Mouse (Mus musculus): ENCODE results near the gene Mesd.

Mesd gene

DNA sequence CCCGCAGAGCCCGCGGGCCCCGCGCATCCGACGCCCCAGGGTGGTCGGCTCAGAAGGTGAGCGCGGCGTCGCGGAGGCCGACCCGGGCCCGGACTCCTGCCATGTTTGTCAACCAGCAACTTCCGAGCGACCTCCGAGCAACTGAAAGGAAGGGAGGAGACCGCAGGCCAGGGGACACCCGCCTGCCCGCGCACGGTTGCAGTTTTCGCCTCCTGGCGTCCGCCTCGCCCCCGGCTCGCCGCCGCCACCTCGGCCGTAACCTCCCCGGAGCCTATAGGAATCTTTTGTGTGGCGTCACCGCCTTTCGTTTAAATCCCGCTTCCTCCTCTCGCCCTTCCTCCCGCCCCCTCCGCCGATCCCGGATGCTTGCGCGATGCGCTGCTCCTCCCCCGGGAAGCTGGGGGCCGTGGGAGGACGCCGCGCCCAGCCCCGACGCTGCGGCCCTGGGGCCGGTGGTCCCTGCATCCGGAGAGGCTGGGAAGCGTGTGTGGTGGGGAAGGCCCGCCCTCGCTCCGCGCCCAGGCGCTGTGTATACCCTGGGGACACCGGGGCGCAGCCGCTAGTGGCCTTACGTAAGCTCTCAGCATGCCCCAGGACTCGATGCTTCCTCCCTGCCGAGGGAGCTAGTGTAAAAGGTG lies at the start of gene Mesd, which contains the start of gene Tlnrd1:
TSS of gene Mesd (plus strand) at position 446 of the 638 bp plus-strand sequence.
TSS of gene Tlnrd1 (minus strand) at position 285 of the 638 bp plus-strand sequence.
- peak; percentile 93 for DNase-seq

- DNase-seq: no peak
Measured at GRCm38 (mm10) chr7:83838525-83839224, 45.6 kb upstream of the Mesd start.

- DNase-seq: no peak
Measured at GRCm38 (mm10) chr7:83840076-83840475, 44.2 kb upstream of the Mesd start.

GRCm38 (mm10) chr7:83842486-83843259 lies 41.6 kb upstream of the Mesd start:
- DNase-seq: no peak

DNA sequence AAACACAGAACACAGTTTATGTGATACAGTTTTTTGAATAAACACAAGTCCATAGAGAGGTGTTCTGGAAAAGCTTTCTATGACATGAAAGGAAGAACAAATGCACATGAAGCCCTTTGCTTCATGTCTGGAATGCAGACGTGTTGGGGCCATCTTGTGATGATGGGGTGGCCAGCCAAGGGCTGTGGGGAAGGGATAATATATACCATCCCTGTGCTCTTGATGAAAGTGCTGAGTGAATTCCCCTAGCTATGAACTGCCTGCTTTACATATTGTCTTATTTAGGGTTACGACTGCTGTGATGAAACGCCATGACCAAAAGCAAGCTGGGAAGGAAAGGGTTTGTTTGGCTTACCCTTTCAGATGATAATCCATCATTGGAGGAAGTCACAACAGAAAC lies 39.5 kb upstream of the Mesd start:
- DNase-seq: no peak

- peak; percentile 68 for DNase-seq
Measured at GRCm38 (mm10) chr7:83847187-83848075, 36.8 kb upstream of the Mesd start.

DNA sequence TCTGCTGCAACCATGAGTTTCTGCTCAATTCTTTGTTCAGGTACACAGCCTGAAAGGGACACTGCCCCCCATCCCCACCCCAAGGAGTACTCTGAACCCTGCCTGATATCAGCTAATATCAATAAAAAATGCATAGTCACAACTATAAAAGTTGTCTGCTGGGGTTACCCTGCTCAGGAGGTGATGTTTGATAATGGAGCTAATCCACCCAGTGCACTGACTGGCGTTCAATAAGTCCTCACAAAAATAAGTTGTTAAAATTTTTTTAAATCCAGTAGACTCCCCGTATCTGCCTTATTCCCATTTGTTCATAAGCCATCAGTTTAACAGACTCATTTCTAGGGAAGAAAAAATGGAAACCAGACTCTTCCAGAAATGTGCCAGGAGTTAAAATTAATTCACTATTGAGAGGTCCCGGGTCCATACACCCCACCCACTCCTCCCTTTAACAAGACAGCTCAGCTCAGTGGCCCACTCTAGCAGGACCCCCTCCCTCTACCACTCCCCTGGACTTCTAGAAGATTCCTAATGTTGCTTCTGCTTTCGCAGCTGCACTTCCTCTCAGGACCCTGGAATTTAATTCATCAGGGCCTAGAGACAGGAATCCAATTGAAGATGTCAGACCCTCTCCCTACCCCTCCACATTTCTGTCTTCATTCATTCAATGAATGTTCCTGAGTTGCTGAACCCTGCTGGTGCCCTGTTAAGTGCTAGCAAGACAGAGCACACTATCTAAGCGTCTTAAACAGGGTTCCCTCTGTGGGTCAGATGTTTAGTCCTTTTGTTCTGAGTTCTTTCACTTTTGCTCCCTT lies 32.5 kb upstream of the Mesd start:
- no peak for DNase-seq

DNA sequence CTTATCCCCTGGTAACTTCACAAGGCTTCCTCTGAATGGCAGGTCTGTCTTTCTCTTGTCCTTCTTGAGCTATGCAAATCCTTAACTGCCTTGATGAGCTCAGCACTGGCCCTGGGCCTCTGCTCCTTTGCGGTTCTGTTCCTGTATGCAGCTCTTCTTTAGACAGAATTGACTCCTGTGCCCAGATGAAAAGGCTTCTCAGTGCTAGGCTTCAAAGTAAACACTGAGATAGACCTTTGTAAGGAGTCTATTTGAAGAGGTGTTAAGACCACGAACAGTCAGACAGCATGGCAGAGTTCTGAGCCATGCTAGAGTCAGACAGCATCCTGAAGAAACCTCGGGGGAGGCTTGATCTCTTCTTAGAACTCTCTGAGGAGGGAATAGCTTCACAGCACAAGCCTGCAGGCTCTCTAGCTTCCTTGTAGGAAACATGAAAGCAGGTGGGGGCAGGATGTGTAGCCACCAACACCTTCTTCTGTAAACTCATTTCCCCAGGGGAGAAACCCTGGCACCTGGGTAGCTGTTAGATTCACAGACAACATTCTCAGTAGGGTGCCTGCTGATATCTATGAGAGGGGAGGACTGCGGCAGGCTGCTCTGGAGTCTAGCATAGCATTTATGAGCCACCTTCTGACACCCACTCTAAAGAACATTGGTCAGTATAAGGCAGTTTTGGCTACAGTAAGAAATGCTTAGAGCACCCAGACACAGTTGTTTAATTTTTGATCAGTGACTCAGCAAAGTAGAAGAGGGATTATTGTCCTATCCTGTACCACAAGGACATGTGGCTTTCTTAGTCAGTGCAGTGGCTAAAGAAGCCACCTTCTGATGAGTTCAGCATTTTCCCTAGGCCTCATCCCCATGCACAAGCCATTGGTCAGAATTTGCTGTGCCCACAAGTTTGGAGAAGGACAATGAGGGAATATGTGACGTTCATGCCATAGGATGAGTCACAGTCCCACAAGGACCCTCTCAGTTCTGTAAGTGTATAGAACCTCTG lies 31.6 kb upstream of the Mesd start:
- no peak for DNase-seq

DNA sequence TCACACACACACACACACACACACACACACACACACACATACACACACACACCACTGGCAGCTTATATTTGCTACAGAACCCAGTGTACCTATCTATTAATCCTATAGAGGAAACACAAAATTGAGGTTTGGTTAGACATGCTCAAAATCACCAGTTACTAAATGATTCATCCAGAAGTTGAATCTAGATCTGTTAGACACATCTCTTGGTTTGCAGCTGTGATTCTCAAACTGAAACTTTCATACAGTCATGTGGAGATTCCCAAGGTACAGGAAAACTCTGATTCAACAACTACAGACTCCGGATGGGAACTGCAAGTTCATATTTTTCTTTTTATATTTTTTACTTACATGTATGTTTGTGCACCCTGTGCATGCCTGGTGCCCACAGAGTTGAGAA lies 29.1 kb upstream of the Mesd start:
- DNase-seq: no peak

- peak; percentile 24 for DNase-seq
Measured at GRCm38 (mm10) chr7:83856353-83857207, 27.7 kb upstream of the Mesd start.

DNA sequence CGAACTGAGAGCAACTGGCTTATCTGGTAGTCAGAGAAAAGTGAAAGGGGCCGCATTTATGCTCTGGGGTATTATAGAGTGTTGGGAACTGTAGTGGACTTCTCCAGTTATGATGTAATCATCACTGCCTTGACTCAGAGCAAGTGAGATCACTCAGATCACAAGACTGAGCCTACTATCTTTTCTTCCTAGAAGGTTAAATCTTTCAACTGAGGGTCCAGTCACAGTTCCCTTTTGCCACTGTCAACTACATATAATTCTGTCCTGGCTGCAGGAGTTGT lies 27.1 kb upstream of the Mesd start:
- DNase-seq: no peak

- no peak for DNase-seq
Measured at GRCm38 (mm10) chr7:83857921-83858320, 26.3 kb upstream of the Mesd start.

DNA sequence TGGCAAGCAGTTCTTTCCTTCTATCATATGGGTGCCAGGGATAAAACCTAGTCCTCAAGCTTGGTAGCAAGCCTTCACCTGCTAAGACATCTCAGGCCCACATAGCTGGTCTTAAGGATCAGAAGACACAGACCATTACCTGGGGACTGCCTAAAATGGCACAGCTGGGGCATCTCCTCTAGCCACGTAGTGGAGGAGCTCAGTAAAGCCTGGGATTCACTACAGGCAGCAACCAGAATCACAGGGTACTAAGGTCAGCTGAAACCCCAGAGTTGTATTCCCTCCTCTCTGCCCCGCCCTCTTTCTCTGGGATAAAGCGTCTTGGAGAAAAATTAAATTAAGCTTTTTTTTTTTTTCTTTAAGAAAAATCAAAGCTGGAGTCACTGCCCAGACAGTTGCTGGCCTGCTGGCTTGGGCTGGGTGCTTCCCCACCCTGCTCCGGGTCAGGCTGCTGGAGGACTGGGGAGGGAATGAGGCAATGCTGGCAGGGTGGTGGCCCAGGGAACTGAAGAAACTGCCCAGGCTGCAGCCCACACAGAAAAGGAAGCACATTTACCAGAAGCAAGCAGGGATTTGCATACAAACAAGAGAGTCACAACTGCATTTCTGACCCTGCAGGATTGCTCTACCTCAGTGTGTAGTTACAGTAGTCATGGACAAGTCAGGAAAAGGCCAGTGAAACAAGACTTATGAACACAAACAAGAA lies 24.7 kb upstream of the Mesd start:
- peak; percentile 29 for DNase-seq

GRCm38 (mm10) chr7:83863554-83863953 lies 20.7 kb upstream of the Mesd start:
- no peak for DNase-seq

DNA sequence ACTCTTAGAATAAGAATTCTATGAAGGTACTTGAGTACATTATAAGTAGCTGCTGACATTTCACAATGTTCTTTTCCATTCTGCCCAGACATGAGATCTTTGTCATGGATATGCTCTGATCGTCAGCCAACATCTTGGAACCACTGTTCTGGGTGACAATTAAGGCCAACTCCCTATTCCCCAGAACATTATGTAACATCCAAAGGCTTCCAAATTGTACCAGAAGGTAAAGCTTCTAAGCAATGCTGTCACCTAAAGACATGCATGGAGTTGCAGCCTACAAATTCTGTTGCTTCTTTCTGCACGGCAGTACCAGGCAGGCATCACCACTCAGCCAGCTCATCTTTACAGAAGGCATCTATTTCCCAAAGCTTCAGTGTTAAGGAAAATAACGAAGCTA lies 16.1 kb upstream of the Mesd start:
- DNase-seq: no peak

- no peak for DNase-seq
Measured at GRCm38 (mm10) chr7:83869839-83870543, 14.3 kb upstream of the Mesd start.

GRCm38 (mm10) chr7:83877088-83877487 lies 7.2 kb upstream of the Mesd start:
- no peak for DNase-seq

DNA sequence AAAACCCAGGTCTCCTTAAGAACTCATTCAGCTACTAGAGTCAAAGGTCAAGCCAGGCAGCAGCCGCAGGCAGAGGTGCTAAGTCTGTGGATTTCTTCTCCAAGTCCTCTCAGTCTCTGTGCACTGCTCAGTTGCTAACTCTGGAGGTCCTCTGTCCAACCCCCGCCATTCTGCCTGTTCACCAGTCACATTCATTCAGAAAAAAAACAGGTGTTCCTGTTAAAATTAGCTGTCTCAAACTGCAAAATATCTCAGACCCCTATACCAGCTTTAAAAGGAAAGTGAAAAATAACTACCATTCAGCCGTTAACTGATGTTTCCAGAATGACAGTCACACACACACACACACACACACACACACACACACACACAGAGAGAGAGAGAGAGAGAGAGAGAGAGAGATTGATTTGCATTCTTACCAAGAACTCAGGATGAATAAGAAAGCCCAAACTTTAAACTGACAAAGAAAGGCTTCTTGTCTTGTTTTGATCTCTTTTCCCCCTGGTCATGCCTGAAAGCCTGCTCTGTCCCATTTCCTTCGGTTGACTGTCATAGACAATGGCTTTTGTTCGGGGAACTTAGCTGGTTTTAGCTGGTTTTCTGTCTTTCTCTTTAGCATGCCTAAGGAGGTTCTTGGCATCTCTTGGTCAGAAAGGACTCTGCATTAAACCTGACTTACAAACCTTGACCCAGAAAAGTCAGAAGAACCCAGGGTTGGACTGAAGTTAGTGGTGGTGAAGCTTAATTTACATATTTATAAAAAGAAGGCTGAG lies 5.4 kb upstream of the Mesd start:
- no peak for DNase-seq

Data from kidney, postnatal 10 days (tissue).